Mouse (Mus musculus) urinary bladder, postnatal 4 days (tissue): ENCODE measurements around the gene Prex1.

ENCODE experiments used
- DNase-seq, 2 experiments: peaks; one replicate each; pipeline ENCODE4 v3.0.0; 2021 to 2022; ENCODE audit warnings: low spot score in 2 of 2

The Prex1 gene

GRCm38 (mm10) chr2:166605164-166605831 lies 108.3 kb downstream of the Prex1 start:
- DNase-seq = no peak

- no peak for DNase-seq
Measured at GRCm38 (mm10) chr2:166602948-166603347, 110.7 kb downstream of the Prex1 start.

- DNase-seq = no peak
Measured at GRCm38 (mm10) chr2:166601420-166601819, 112.2 kb downstream of the Prex1 start.

- no peak for DNase-seq
Measured at GRCm38 (mm10) chr2:166598453-166599155, 115.0 kb downstream of the Prex1 start.

- DNase-seq = no peak
Measured at GRCm38 (mm10) chr2:166597763-166598162, 115.9 kb downstream of the Prex1 start.

GRCm38 (mm10) chr2:166592034-166592912 lies 121.4 kb downstream of the Prex1 start:
- DNase-seq = peak; percentile 63 to 80

- DNase-seq = no peak
Measured at GRCm38 (mm10) chr2:166584491-166584890, 129.1 kb downstream of the Prex1 start.

- DNase-seq = no peak
Measured at GRCm38 (mm10) chr2:166583292-166583691, 130.3 kb downstream of the Prex1 start.

DNA sequence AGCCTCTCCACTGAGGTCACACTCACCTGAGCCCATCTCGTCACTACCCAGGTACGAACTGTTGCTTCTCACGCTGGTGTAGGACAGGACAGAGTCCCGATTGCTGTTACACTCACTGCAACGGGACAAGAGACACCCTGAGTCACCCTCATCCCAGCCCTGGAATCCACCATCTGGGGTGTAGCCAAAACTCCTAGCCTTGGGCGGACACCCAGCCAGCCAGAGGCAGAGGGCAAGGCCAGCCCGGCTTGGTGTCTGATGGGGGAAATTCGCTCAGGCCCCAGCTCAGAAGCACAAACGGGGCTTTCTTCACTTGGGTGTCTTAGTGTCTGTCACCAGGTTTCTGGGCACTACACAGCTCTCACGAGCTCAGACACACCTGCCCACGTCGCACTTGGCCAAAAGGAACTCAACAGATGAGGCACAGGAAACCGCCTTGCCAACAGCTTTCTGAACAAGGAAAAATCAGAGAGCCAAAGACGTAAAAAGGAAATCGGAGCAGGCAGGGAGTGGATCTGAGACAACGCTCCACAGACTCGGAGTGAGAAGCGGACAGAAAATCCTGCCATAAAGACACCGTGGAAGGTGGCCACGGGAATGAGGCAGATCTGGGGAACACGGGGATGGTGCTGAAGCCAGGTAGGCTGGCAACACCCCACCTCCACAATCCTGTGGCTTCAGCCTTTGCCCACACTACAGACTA lies 131.6 kb downstream of the Prex1 start:
- no peak for DNase-seq

GRCm38 (mm10) chr2:166579793-166580192 lies 133.8 kb downstream of the Prex1 start:
- no peak for DNase-seq

- no peak for DNase-seq
Measured at GRCm38 (mm10) chr2:166579361-166579760, 134.3 kb downstream of the Prex1 start.

- DNase-seq = no peak
Measured at GRCm38 (mm10) chr2:166575419-166575818, 138.2 kb downstream of the Prex1 start.

GRCm38 (mm10) chr2:166574934-166575333 lies 138.7 kb downstream of the Prex1 start:
- peak in 1 of 2 experiments; percentile 75 for DNase-seq

DNA sequence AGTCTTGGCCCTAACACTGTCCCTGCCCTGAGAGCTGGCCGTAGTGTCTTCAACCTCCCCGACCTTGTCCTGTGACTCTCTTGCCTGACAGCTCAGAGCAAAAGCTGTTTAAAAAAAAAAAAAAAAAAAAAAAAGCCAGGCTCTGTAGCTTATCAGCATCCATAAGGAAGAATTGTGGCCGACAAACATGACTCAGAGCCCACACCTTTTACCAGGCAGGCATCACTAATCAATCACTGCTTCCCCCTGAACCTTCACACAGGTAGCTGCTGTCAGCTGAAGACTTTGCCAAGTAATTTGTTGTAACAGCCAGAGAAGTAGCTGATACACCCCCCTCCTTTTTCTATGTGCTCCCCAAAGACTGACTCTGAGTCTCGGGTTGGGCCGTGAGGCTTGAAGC lies 140.0 kb downstream of the Prex1 start:
- no peak for DNase-seq

GRCm38 (mm10) chr2:166572297-166572696 lies 141.3 kb downstream of the Prex1 start:
- DNase-seq = no peak

DNA sequence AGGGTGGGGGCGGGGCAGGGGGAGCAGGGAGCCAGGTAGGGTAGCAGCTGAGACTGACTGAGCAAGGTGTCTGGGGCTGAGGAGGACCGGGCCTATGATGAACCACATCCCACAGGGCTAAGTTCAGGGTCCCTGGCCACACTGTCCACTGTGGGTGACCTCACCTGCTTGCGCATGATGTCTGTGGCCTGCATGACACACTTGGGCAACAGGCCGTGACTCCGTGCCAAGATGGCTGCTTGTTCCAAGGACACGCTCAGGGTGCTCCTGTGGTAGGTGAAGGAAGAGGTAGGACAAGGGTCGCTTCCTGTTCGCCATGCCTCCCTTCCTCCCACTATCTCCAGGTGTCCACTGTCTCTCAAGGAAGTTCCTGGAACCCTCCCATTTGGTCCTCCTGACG lies 144.4 kb downstream of the Prex1 start:
- no peak for DNase-seq

GRCm38 (mm10) chr2:166565503-166565902 lies 148.1 kb downstream of the Prex1 start:
- DNase-seq = no peak

- peak; percentile 52 to 69 for DNase-seq
Measured at GRCm38 (mm10) chr2:166564455-166564854, 149.2 kb downstream of the Prex1 start.

DNA sequence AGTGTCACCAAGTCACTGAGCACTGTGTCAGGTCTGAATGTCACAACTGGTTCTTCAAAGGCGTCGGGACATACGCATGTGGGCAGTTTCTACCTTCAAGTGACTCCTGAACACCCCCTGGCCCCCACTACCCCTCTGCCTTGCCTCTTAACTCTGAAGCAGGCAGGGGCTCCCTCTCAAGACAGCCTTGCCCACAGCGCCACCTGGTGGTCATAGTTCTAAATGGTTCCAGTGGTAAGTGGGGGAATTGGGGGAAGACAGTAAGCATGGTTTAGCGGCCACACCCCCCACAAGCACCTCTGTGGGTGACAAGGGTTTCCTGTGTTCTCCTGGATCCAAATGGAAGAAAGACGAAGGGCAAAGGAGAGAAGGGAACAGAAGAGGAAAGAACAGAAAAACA lies 149.7 kb downstream of the Prex1 start:
- peak; percentile 76 to 93 for DNase-seq

DNA sequence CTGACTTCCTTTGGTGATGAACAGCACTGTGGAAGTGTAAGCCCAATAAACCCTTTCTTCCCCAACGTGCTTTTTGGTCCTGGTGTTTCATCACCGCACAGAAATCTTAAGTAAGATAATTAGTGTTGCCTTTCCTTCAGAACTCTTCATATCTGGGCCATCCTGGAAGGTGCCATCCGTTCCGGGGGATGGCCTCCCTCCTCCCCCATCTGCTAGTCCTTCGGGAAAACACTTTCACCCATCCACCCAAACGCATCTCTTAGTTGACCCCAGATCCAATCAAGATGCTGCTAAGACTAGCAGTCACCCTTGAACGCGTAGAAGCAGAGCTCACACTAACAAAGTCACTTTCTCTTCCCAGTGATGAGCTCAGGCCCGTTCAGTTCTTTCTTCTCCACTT lies 150.6 kb downstream of the Prex1 start:
- no peak for DNase-seq

DNA sequence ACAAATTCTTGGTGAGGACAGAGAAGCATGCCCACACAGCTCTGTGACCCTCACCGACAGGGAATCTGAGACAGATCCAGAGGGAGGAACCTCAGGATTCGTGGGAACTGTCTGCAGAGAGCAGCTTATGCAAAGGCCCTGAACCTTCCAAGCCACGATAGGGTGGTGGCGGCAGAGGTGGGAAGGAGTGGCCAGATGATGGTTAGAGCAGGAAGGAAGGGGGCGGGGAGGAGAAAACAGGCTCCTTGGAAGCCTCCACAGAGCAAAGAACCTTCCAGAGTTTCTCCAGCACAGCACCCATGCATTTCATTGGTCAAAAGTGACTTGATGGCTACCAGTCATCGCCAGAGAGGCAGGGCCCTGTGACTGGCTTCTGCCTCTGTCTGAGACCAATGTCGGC lies 151.9 kb downstream of the Prex1 start:
- no peak for DNase-seq

- DNase-seq = no peak
Measured at GRCm38 (mm10) chr2:166560826-166561225, 152.8 kb downstream of the Prex1 start.
